Mouse (Mus musculus) ES-Bruce4 (cell line): Measurements from ENCODE around the gene Slc16a13. TPM values are rescaled to one million over a fixed set of nuclear protein-coding genes. Genes with fewer than 3 reads are reported as not detected.

ENCODE experiments used
- H3K27ac ChIP-seq: 2 replicates; pipeline ENCODE4 v1.5.1; 2012; ENCODE audit warnings: low read length, inconsistent platforms; ENCODE audit not compliant: insufficient read depth
- H3K27me3 ChIP-seq: 2 replicates; pipeline ENCODE4 v1.6.1; 2012; ENCODE audit warnings: mild to moderate bottlenecking, low read length, inconsistent platforms; ENCODE audit not compliant: control insufficient read depth, poor library complexity, insufficient read depth, severe bottlenecking
- H3K36me3 ChIP-seq: 2 replicates; pipeline ENCODE4 v1.6.1; 2012; ENCODE audit warnings: inconsistent platforms, mild to moderate bottlenecking, low read length, moderate library complexity; ENCODE audit not compliant: control insufficient read depth, poor library complexity, insufficient read depth, severe bottlenecking
- H3K4me1 ChIP-seq: one replicate; pipeline ENCODE4 v1.8.1; 2011; ENCODE audit warnings: low read length; ENCODE audit not compliant: control insufficient read depth, insufficient read depth
- H3K4me3 ChIP-seq: 2 replicates; pipeline ENCODE4 v1.5.1; 2011; ENCODE audit warnings: low read depth, mild to moderate bottlenecking, low read length
- H3K9ac ChIP-seq: 2 replicates; pipeline ENCODE4 v1.6.1; 2012; ENCODE audit warnings: low read depth, mild to moderate bottlenecking, inconsistent platforms; ENCODE audit not compliant: poor library complexity, severe bottlenecking
- H3K9me3 ChIP-seq: replicated peaks from 2 replicates; pipeline ENCODE4 v1.6.1; 2012; ENCODE audit warnings: mild to moderate bottlenecking, low read length, inconsistent platforms; ENCODE audit not compliant: control insufficient read depth, poor library complexity, insufficient read depth, severe bottlenecking
- CTCF ChIP-seq: IDR thresholded peaks from one replicate; pipeline ENCODE4 v1.8.1; 2011; ENCODE audit warnings: low read depth, low read length
- EP300 ChIP-seq: IDR thresholded peaks from 2 replicates; pipeline ENCODE4 v1.6.1; 2011; ENCODE audit warnings: low read depth, low read length; ENCODE audit not compliant: insufficient read depth
- POLR2A ChIP-seq: IDR thresholded peaks from one replicate; pipeline ENCODE4 v1.8.1; 2011; ENCODE audit warnings: low read length; ENCODE audit not compliant: insufficient read depth
- polyA plus RNA-seq: library from polyadenylated mRNA; stranded (reverse); fragments of >200 nt; gene quantifications from 2 replicates; pipeline ENCODE4 v1.2.4, GENCODE M21; 2011; ENCODE audit warnings: low read depth; ENCODE audit not compliant: missing spikeins, insufficient read depth, insufficient read length

Slc16a13 gene
- polyA plus RNA-seq, 1 experiment = 8.9 TPM

- Histone ChIP-seq H3K27me3 (peaks cover 5% of the 10 kb centered on the region), H3K9ac (no peak overlapping the region), H3K9me3 (no peaks in the 10 kb centered on the region), H3K36me3 (no peaks in the 10 kb centered on the region), H3K27ac (no peak overlapping the region), H3K4me3 (peak overlapping the region; percentile 35), H3K4me1 (no peaks in the 10 kb centered on the region)
- TF ChIP-seq CTCF = no peak
- no peak for TF ChIP-seq POLR2A
- no peak for TF ChIP-seq EP300
These were observed 33.5 kb upstream of the Slc16a13 start for GRCm38 (mm10) chr11:70254337-70254736.

- Histone ChIP-seq H3K9ac (no peak overlapping the region), H3K9me3 (no peaks in the 10 kb centered on the region), H3K36me3 (no peaks in the 10 kb centered on the region), H3K4me1 (no peaks in the 10 kb centered on the region), H3K27me3 (peaks cover 5% of the 10 kb centered on the region), H3K27ac (no peak overlapping the region), H3K4me3 (no peak overlapping the region)
- no peak for TF ChIP-seq POLR2A
These were observed 31.0 kb upstream of the Slc16a13 start for GRCm38 (mm10) chr11:70251853-70252252.

- TF ChIP-seq POLR2A = no peak
- TF ChIP-seq EP300 = no peak
- TF ChIP-seq CTCF = no peak
- no peaks in the 10 kb centered on the region for H3K36me3 ChIP-seq
- H3K27me3 ChIP-seq = peaks cover 5% of the 10 kb centered on the region
- H3K4me3 ChIP-seq = no peak overlapping the region
- no peaks in the 10 kb centered on the region for H3K9me3 ChIP-seq
- H3K27ac ChIP-seq = no peak overlapping the region
- no peaks in the 10 kb centered on the region for H3K4me1 ChIP-seq
- no peak overlapping the region for H3K9ac ChIP-seq
These were observed 29.3 kb upstream of the Slc16a13 start for GRCm38 (mm10) chr11:70250150-70250549.

- no peaks in the 10 kb centered on the region for H3K9me3 ChIP-seq
- H3K4me1 ChIP-seq = no peaks in the 10 kb centered on the region
- H3K9ac ChIP-seq = no peak overlapping the region
- no peaks in the 10 kb centered on the region for H3K36me3 ChIP-seq
- TF ChIP-seq POLR2A = no peak
- TF ChIP-seq EP300 = no peak
- TF ChIP-seq CTCF = peak; percentile 6
- H3K27me3 ChIP-seq = no peaks in the 10 kb centered on the region
- no peak overlapping the region for H3K27ac ChIP-seq
- H3K4me3 ChIP-seq = no peak overlapping the region
These were observed 26.4 kb upstream of the Slc16a13 start for GRCm38 (mm10) chr11:70247136-70247845.

GRCm38 (mm10) chr11:70242591-70242990 lies 21.7 kb upstream of the Slc16a13 start:
- no peak for TF ChIP-seq CTCF
- TF ChIP-seq EP300 = no peak
- no peak for TF ChIP-seq POLR2A
- H3K4me1 ChIP-seq = no peaks in the 10 kb centered on the region
- H3K9me3 ChIP-seq = no peaks in the 10 kb centered on the region
- no peak overlapping the region for H3K9ac ChIP-seq
- H3K4me3 ChIP-seq = no peak overlapping the region
- H3K36me3 ChIP-seq = no peaks in the 10 kb centered on the region
- no peaks in the 10 kb centered on the region for H3K27me3 ChIP-seq
- H3K27ac ChIP-seq = no peak overlapping the region

GRCm38 (mm10) chr11:70239541-70240279 lies 18.8 kb upstream of the Slc16a13 start, which contains the start of the genes Gm21988 and Rnasek:
Gene Gm21988 (minus strand): TSS chr11:70239830.
Gene Rnasek (minus strand): TSS chr11:70239842.
- Histone ChIP-seq H3K27me3 (no peaks in the 10 kb centered on the region), H3K9me3 (no peaks in the 10 kb centered on the region), H3K36me3 (peaks cover 13% of the 10 kb centered on the region), H3K4me1 (peaks cover 3% of the 10 kb centered on the region), H3K4me3 (peak within 1 kb of the TSS; percentile 90), H3K9ac (peak within 1 kb of the TSS; percentile 91), H3K27ac (no peak within 1 kb of the TSS)
- TF ChIP-seq CTCF (no peak), POLR2A (peak; percentile 64), EP300 (peak; percentile 52; the same call in 1 of the 2 replicates)
